Mouse (Mus musculus): ENCODE measurements around the gene Slc7a11.

Slc7a11 gene

DNA sequence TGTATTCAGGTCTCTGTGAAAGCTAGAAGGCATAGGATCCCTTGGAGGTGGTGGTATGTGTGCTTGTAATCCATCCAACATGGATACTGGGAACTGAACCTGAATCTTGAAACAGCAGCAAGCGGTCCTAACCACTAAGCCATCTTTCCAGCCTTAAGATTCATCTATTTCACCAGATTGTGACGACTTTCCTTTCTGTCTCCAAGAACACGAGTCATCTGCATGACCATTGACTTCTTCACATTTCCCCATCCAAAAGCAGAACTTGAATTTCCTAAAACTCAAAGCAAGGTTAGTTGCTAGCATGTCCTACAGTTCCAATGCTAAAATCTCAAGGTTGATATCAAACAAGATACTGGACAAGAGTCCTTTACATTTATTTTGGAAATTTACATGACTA lies 37.5 kb downstream of the Slc7a11 start:
- DNase-seq (ENCODE audit: low spot score in 2 of 2): no peak

DNA sequence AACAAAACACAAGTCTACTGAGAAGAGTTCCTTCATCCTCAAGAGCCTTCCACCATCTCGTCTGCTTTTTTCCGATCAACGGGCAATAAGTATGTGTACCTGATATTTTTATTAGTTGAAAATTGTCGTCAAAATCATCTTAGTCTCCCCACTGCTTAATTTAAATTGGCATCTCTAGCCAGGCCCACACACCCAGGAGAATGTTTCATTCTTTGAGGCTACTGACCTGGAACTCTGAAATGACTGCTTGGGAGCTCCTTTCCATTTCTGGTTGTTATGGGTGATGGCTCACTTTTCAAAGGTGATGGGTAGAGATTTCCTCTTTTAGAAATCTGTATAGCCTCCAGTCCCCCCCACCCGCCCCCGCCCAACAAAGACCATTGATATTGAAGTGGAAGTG lies 54.6 kb downstream of the Slc7a11 start:
- DNase-seq (ENCODE audit: low spot score in 2 of 2): no peak

DNA sequence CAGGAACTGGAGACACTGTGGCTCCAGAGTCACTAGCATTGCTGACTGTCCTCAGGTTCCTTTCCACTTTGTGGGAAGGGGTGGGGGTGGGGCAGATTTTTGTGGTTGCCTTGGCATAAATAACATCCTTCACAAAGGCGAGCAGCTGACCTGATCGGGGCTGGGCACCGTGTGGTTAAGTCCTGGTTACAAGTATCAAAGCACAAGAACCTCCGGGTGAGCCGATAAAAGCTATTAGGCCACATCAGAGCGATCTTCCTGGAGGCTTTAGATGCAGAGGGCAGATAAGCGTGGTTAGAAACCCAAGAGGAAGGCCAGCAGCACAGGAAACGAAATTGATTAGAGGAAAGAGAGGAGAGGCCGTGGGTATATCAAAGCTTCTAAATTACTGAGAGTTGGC lies 55.1 kb downstream of the Slc7a11 start:
- no peak for DNase-seq (ENCODE audit: low spot score in 2 of 2)

DNA sequence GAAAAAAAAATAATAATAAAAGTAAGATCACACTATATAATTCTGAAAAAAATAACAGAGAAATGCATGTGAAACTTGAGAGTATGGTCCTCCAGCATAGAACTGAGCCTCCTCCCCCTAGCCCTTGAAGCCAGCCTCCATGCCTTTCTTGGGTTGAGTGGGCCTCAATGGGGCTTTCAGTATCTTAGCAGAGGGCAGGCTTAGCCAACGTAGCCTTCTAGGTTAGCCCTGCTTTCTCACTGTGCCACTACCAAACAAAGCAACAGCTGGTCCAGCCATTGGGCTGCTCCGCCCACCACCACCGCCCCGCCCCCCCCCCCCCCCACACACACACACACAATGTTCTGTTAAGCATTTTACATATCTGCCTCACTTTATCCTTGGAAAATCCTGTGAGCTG lies 56.1 kb downstream of the Slc7a11 start:
- DNase-seq (ENCODE audit: low spot score in 2 of 2): no peak

DNA sequence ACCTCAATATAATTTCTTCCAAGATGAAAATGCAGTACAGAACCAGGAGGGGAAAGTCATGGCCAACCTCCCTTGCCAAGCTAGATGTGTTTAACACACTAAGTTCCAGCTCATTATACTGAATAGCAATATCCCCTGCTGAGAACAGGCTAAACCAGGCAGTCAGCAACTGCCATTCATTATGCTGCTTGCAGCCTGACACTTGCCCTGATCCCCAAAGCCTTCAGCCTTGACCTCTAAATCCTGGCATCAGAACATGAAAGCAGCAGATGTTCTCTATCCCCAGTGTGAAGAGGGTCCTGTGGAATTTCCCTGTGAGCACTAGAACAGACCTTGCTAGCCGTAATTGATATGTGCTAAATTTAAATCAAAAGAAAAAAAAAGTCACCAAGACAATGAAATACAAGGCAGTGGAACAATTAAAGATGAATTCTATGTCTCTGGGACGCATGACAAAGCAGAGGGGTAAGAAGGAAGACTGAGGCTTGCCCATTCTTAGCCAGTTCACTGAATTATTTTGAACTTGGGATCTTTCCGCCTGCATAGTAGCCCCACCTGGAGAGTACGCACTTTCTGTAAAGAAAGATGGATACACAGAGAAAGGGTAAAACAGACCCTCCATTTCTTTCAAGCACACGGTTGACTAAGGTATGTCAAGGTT lies 56.7 kb downstream of the Slc7a11 start:
- DNase-seq (ENCODE audit: low spot score in 2 of 2): no peak

DNA sequence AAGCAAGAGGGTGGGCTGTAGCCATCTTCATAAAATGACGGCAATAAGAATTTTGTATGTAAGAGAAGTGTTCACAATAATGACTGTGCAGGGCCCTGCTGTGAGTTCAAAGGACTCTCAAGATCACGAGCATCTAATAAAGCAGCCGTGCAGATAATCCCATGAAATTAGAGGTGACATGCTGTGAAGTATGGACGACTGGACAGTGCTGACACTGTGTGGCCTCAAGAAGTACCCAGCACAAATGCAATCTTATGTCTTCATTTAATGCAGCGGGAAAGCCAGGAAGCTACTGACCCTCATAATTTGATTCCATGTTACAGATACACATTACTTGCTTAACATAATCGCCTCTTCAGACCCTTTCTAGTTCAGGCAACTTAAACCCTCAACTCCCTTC lies 57.3 kb downstream of the Slc7a11 start:
- DNase-seq (ENCODE audit: low spot score in 2 of 2): no peak

DNA sequence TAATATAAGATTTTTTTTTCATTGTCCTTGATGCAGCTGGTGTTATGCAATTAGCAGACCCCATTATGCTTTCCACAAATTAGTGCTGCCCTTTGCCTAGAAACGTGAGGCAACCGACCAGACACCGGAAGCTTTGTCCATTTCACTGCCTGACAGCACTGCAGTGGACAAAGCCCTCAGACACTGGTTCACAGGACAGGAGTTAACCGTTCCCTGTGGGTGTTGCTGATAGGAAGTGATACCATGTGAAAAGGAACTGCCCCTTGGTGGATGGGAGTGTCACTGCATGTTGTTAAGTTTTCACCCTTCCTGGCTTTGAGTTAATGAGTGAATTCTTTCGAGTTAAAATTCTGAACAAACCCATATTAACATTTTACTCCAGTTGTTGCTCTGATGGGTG lies 60.7 kb downstream of the Slc7a11 start:
- DNase-seq (ENCODE audit: low spot score in 2 of 2): no peak

DNA sequence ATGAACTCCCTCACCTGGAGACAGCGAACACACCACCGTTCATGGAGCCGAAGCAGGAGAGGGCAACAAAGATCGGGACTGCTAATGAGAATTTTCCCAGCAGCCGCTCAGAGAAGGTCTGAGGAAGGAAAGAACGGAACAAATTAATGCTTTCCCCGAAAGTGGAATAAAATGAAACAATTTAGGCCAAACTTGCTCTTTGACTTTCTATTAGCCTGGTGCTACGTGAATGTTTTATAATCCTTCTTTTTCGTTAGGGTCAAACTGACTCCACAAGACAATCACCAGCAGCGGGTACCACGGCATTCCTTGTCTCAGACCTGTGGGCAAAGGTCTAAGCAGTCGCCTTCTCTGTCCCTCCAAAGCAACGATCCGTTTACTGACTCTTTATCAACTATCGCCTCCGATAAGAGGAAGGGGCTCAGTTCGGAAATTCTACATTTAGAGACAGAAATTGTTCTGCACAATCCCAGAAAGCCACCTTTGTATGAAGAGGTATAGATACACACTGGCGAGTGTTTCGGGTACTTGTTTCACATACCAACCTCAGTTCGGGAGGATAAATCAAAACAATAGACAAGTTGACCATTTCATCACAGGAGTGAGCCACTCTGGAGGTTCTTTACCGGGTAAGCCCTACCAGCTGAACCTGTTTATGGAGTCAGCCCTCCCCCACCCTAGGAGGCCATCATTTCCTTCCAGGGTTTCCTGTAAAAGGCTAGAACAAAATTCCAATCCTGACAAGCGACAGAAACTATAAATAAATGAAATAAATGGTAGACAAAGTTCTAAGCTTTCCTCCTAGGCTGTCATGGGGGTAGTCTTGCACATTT lies 61.3 kb downstream of the Slc7a11 start:
- DNase-seq (ENCODE audit: low spot score in 2 of 2): no peak

DNA sequence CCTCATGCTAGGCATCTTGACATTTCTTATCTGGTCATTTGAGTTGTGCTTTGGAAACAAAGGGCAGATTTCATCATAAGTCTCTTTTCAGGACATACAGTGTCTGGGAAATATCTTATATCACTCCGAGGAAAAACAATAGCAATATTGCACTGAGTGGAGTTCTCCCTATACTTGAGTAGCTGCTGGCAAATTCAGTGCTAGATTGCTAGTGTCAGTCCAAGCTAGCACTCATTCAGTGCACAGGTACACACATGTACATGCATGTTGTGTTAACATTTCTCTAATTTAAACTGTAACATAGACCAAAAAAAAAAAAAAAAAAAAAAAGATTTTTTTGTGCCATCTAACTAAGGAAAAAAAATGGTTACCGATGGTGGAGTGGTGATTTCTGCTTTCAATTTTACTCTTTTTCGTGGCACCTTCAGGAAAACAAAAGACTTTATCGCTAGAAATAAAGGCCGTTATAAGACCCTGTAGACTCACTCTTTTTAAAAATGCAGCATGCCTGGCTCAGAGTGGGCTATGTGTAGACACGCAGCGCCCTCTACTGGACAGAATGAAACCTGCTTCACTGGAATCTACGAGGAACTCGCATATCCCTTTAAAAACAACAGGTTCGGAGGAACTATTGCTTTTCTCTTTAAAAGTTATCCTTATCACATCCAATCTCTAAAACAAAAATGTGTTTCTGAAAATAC lies 62.1 kb downstream of the Slc7a11 start:
- DNase-seq (ENCODE audit: low spot score in 2 of 2): peak; percentile 92 to 93

DNA sequence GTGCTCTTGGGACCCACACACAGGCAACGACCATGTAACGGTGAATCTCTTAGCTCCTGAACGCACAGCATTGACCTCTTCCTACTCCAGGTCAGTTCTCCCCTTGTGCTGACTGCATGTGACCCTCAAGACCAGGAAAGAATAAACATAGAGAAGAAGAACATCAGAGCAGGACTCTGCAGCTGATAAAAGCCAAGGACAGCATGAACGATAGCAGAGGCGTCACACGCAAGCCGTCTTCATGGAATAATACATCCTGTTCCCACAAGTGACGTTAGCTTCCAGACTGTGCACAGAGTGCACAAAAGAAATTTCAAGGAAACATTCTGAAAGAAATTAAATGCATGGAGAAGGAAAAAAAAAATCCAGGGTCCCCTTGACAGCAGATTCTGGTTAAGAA lies 63.5 kb downstream of the Slc7a11 start:
- no peak for DNase-seq (ENCODE audit: low spot score in 2 of 2)

DNA sequence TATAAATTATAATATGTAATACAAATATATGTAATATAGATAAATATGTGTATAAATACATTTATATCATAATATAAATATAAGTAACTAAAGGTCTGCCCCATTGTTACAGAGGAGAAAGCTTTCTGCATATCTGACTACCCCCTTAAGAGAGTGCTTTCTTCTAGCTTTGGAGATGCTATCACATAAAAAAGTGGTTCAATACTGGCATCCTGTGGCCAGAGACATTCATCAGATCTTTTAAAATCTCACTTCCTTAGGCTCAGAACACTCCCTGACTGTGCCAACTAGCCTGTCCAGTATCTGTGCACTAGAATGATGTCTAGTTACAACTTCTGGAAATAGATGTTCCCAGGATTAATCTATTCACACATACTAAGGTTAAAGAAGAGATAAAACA lies 67.9 kb downstream of the Slc7a11 start:
- DNase-seq (ENCODE audit: low spot score in 2 of 2): no peak

DNA sequence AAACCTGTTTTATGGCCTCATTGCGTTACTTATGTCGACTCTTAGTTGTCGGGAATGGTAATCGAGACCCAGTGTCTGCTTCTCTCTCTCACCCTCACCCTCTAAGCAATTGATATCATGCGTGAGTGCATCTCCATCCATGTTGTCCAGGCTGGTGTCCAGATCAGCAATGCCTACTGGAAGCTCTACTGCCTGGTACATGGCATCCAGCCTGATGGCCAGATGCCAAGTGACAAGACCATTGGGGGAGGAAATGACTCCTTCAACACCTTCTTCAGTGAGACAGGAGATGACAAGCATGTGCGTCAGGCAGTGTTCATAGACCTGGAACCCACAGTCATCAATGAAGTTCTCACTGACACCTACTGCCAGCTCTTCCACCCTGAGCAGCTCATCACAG lies 73.6 kb downstream of the Slc7a11 start:
- no peak for DNase-seq (ENCODE audit: low spot score in 2 of 2)

DNA sequence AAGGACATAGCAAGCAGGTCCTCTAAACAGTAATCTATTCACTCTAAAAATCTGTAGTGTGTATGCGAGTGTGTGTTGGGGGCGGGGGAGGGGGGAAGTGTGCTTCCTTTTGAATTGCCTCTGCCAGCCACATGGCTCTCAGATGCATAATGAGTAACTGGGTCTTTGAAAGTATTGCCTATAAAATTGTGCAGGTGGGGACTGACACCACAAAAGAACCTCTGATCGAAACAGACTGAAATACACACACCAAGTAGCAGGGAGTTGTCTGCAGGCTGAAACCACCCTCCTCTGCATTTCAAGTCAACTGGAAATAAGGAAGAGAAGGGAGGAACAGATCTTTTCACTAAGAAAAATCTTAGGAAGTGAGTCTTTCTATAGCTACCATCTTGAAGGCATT lies 76.2 kb downstream of the Slc7a11 start:
- DNase-seq (ENCODE audit: low spot score in 2 of 2): no peak

DNA sequence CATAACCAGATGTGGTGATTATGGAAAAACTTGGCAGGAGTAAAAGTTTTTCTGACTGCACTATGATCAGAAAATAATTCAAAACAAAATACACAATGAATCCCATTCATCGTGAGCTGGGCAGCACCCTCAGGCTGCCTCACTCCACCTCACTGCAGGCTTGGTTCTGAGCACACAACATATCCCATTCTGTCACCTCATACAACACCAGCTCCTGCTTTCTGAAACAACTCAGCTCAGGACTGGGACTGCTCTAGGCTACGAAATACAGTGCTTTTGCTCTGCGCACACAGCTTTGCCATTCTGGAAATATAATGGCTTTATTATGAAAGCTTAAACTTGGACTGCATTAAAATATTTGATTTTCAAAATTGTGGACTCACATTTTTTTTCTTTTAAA lies 79.8 kb downstream of the Slc7a11 start:
- DNase-seq (ENCODE audit: low spot score in 2 of 2): no peak

DNA sequence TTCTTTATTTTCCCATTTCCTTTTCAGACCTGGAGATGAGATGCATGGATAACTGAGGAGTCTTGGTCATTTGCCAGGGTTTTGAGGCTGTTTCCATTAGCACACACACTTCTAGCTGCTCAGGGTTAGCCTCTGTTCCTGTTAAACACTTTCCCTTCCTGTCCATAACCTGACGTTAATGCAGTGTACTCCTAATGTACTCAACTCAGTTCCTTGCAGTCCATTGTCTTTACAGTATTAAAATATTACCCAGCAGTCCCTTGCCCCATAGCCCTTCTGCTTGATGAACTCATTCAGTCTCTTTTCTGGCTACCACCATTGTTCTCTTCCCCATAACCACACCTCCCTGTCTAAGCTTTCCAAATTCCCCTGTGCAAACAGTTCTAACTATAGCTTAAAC lies 96.3 kb downstream of the Slc7a11 start:
- no peak for DNase-seq (ENCODE audit: low spot score in 2 of 2)

DNA sequence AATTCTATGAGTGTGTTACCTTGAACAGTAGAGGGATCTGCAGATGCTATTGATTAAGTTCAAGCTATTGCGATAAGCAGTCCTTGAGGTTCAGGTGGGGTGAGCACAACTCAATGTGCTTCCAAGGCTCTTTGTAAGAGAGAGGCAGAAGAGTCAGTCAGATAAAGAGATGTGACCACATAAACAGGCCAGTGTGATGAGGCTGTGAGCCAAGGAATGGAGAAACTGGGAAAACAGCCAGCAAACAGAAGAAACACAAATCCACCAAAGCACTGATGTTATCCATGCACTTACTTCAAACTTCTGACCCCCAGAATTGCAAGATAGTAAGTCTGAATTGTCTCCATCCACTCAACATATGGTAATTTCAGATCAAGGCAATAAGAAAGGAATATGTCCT lies 99.0 kb downstream of the Slc7a11 start:
- DNase-seq (ENCODE audit: low spot score in 2 of 2): no peak

DNA sequence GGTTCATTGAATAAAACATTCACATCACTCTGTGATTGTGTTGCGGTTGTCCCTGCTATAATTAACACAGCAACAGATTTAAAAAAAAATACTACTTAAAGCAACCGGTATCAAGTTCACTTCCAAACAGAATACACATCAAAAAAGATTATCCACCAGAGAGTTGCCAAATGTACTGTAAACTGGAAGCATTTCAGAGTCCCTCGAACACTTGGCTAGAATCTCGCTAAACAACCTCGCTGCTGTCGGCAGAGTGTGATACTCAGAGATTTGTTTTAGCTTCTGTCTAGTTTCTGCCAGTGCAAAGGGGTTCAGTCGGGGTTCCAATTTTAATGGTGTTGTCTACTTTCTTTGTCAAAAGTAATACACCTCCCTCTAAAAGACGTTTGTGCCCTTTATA lies 118.9 kb downstream of the Slc7a11 start:
- no peak for DNase-seq (ENCODE audit: low spot score in 2 of 2)

DNA sequence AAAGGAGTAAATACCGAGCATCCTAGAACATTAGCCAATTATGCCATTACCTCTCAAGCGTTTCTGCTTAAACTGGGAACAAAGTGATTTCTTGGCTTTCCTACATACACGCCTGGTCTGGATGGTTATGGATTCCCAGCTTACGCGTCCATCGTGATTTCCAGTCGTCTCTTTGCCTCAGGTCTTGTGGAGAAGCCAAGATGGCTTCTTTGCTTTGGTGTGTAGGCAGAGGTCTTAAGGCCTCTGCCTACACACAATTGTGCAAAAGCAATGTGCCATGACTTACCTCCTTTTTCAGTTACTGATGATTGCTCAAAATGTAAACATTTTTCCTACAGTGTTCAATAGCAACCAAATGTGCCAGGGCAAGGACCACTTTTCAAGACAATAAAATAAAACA lies 119.5 kb downstream of the Slc7a11 start:
- no peak for DNase-seq (ENCODE audit: low spot score in 2 of 2)

DNA sequence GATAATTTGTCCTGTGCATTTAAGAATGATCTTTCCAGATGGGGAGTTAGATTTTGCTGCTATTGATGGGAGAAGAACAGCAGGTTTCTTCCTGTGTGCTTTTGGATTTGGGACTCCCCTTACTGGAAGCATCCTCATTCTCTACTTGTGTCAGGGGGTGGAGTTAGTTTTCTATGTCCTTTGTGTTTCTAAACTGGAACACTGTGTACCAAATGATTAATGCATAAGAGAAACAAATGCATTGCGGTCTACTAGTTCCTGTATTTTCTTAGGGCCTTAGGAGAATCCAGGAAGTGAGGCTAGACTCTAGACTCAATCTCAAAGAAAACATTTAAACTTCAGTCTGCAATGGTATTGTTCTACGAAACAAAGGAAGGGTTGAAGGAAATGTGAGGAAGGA lies 122.6 kb downstream of the Slc7a11 start:
- no peak for DNase-seq (ENCODE audit: low spot score in 2 of 2)

DNA sequence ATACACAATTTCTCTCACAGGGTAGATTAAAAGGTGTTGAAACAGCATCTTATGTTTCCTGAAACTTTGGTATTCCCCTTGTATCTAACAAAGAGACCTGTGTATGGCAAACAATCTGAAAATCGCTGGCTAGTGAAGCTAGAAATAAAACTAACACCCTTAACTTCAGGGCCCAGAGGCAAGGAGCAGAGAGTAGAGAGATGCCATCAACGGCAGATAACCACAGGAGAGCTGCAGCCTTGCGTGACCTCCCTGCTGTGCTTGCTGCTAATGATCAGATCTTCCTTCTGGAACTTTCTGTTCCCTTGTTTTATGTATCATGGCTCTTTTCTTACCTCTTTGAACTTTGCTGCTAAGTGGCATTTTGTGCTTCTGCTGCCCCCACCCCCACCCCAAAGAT lies 125.3 kb downstream of the Slc7a11 start:
- no peak for DNase-seq (ENCODE audit: low spot score in 2 of 2)

DNA sequence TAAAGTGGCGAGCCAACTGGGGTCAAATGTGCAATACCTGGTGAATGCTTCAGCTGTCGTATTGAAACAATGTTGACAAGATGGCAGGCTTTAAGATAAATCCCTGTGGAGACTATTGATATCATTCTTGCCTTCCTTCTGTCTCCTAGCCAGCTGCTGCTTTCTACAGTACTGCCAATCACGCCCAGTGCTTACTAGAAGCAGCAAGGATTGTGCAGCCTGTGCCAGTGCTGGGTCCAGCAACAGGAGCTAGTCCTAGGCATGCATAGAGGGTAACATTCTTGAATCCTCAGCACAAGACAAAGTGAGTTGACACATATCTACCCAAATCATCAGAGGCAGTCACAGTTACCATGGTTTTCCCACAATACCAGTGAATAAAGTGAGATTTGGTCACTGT lies 129.6 kb downstream of the Slc7a11 start:
- DNase-seq (ENCODE audit: low spot score in 2 of 2): no peak

DNA sequence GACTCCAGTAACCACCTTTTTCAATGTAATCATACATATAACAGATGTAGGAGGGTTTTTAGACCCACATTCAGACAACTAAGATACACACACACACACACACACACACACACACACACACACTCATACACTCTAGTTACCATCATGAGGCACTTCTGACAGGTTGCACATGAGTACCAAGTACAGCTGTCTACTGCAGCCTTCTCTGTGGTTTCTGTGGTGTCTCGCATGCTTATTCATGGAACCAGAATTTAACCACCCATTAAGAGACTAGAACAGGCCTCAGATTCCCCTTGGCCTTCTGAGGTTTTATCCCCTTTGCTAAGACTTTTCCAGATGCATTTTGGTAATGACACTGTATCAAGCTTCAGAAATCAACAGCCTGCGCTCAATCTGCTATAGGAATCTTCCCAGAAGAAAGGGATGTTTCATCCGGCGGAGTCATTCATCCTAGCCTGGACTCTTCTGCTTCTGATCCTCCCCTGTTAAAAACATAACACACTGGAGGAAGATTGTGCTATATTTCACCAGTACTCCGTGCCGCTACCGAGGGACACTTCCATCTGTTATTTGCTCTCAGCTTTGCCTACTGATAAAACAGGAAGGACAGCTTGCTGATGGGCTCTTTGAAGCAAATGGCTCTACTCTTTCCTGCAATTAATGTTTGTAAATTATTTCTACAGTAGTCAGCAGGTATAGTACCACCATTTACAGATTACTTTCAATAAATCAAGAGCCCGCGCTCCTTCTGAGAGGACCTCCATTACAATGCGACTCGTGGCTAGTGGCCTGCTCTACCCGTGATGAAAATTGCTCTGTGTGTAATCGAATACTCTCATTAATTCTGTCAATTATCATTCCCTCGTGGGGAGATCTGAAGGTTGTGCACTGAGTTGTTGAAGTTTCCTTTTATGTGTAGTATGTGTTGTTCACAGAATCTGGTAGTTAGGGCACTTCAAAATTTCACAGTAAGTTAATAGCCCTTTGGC lies 135.8 kb downstream of the Slc7a11 start:
- DNase-seq (ENCODE audit: low spot score in 2 of 2): no peak
